In genomic region chr5:122622526-122622925, GRCm38 (mm10) we compare ENCODE assay signal across 12 mouse cellular contexts. TPM values are rescaled to one million over a fixed set of nuclear protein-coding genes. Genes with fewer than 3 reads are reported as not detected.
A peak's percentile ranks its signal among the peaks of the same experiment; 100 is the strongest.
DNase-seq lines count a peak whose midpoint lies in the region; ATAC-seq and TF ChIP-seq lines count a peak whose summit lies in the region.
"Had no signal": no experiment of that assay in that cellular context is flagged by ENCODE, and none has a peak within 500 bp of the region (broad histone marks: within the 10 kb centered on the region; RNA-seq: fewer than 3 reads in every experiment).

No protein-coding gene starts in this region.

- H3K4me1 ChIP-seq in intestine, embryonic 14.5 days (replicated peaks; ENCODE audit: control insufficient read depth, insufficient read depth, low read length), result peaks cover 16% of the 10 kb centered on the region
- peaks cover 3% of the 10 kb centered on the region; the same call in 1 of the 2 replicates for H3K4me1 ChIP-seq in intestine, embryonic 16.5 days (ENCODE audit: control insufficient read depth, insufficient read depth, low read length)
- H3K4me1 ChIP-seq in intestine, postnatal 0 days (replicated peaks; ENCODE audit: control insufficient read depth, insufficient read depth, low read length), result no peaks in the 10 kb centered on the region

- H3K9me3 ChIP-seq in intestine, embryonic 14.5 days (ENCODE audit: control insufficient read depth, low read length), result no peaks in the 10 kb centered on the region
- no peaks in the 10 kb centered on the region for H3K9me3 ChIP-seq in intestine, embryonic 16.5 days (ENCODE audit: control insufficient read depth, low read length)
- no peaks in the 10 kb centered on the region for H3K9me3 ChIP-seq in intestine, postnatal 0 days (ENCODE audit: control insufficient read depth)
- H3K9me3 ChIP-seq: hindbrain, embryonic 15.5 days had no signal

- peak overlapping the region; percentile 90; the same call in 1 of the 2 replicates for H3K27ac ChIP-seq in intestine, embryonic 14.5 days (ENCODE audit: low read depth)
- H3K27ac ChIP-seq in intestine, embryonic 16.5 days (ENCODE audit: low read length), result no peak overlapping the region; the same call in 1 of the 2 replicates
- 0 out of 2 replicates have a peak overlapping the region, but pooled peaks have one; percentile 21 for H3K27ac ChIP-seq in intestine, postnatal 0 days (ENCODE audit: low read depth, low read length)
- H3K27ac ChIP-seq: liver, embryonic 14.5 days had no signal

- no peak for ATAC-seq in intestine, embryonic 14.5 days (replicated peaks; ENCODE audit: low FRiP score, low TSS enrichment, low read depth)
- no peak for ATAC-seq in intestine, embryonic 16.5 days
- ATAC-seq in intestine, postnatal 0 days, result no peak
- ATAC-seq: activated CD4-positive, CD25-positive, alpha-beta regulatory T cell, adult 4 months; midbrain, embryonic 16.5 days had no signal

- 85% methylated on average over 5 of the region's 5 CpGs for WGBS in intestine, embryonic 14.5 days
- 90% methylated on average over 5 of the region's 5 CpGs for WGBS in intestine, embryonic 16.5 days
- 88% methylated on average over 5 of the region's 5 CpGs for WGBS in intestine, postnatal 0 days

- no peak for TF ChIP-seq CTCF in intestine, postnatal 0 days (IDR thresholded peaks at IDR 0.05; ENCODE audit: low read depth)

- no peak overlapping the region for H3K4me3 ChIP-seq in intestine, embryonic 14.5 days (ENCODE audit: low read depth, low read length)
- H3K4me3 ChIP-seq in intestine, embryonic 16.5 days (ENCODE audit: low read length), result no peak overlapping the region
- H3K4me3 ChIP-seq in intestine, postnatal 0 days (ENCODE audit: low read depth, low read length), result no peak overlapping the region
- H3K4me3 ChIP-seq: hindbrain, embryonic 15.5 days had no signal

- DNase-seq in adrenal gland, adult 2 months, result peak; percentile 19
- no peak for DNase-seq in adrenal gland, postnatal 4 days (ENCODE audit: low spot score in 2 of 2)
- no peak for DNase-seq in intestine, embryonic 14.5 days (ENCODE audit: low spot score)
- peak; percentile 34 for DNase-seq in 3T3-L1 (ENCODE audit: low read depth, low spot score)
- DNase-seq in cerebellum, postnatal 10 days, result no peak
- no peak for DNase-seq in left cerebral cortex, adult 8-10 months (ENCODE audit: low spot score in 2 of 2)

- no peaks in the 10 kb centered on the region for H3K36me3 ChIP-seq in intestine, embryonic 14.5 days (ENCODE audit: control insufficient read depth, insufficient read depth, low read length)
- no peaks in the 10 kb centered on the region for H3K36me3 ChIP-seq in intestine, embryonic 16.5 days (ENCODE audit: control insufficient read depth, insufficient read depth, low read length)
- H3K36me3 ChIP-seq in intestine, postnatal 0 days (ENCODE audit: control insufficient read depth, insufficient read depth), result no peaks in the 10 kb centered on the region
- H3K36me3 ChIP-seq: hindbrain, embryonic 15.5 days had no signal

- H3K9ac ChIP-seq in intestine, embryonic 14.5 days (ENCODE audit: low read length), result no peak overlapping the region
- no peak overlapping the region for H3K9ac ChIP-seq in intestine, embryonic 16.5 days (ENCODE audit: low read depth, low read length)
- no peak overlapping the region for H3K9ac ChIP-seq in intestine, postnatal 0 days (ENCODE audit: low read depth, low read length)
- H3K9ac ChIP-seq: hindbrain, embryonic 15.5 days; liver, embryonic 14.5 days had no signal

- no peaks in the 10 kb centered on the region for H3K27me3 ChIP-seq in intestine, embryonic 14.5 days (replicated peaks; ENCODE audit: control insufficient read depth, insufficient read depth, low read length)
- H3K27me3 ChIP-seq in intestine, embryonic 16.5 days (replicated peaks; ENCODE audit: control insufficient read depth, insufficient read depth, low read length), result no peaks in the 10 kb centered on the region
- no peaks in the 10 kb centered on the region for H3K27me3 ChIP-seq in intestine, postnatal 0 days (replicated peaks; ENCODE audit: control insufficient read depth, insufficient read depth, low read length)
- H3K27me3 ChIP-seq: hindbrain, embryonic 15.5 days had no signal

- H3K4me2 ChIP-seq in intestine, embryonic 14.5 days (ENCODE audit: low read length), result no peak overlapping the region
- H3K4me2 ChIP-seq in intestine, embryonic 16.5 days (ENCODE audit: low read depth, low read length), result no peak overlapping the region
- no peak overlapping the region for H3K4me2 ChIP-seq in intestine, postnatal 0 days (replicated peaks; ENCODE audit: low read depth)
- H3K4me2 ChIP-seq: hindbrain, embryonic 15.5 days had no signal

RNA-seq across cellular contexts. Expression of gene Ift81, which starts 8.2 kb away (rescaled TPM):
- 10 to 100 TPM in 1 of 2 experiments, 1 to 10 TPM in 1; 6.5 to 15.7 TPM for total RNA-seq in adrenal gland, adult 2 months (2021)
- polyA plus RNA-seq in adrenal gland, adult 2 months (2012; rRNA removed), result 1.4 and 2.2 TPM in 2 replicates
- 10 to 100 TPM; 20.2 to 24.3 TPM for total RNA-seq in adrenal gland, postnatal 4 days (2021)
- 28.4 and 39.1 TPM in 2 replicates for polyA plus RNA-seq in intestine, embryonic 14.5 days (2014; fragmentation: Nextera tagmentation; extraction: Ambion mirVana)
- polyA plus RNA-seq in intestine, embryonic 16.5 days (2015; fragmentation: Nextera tagmentation; extraction: Ambion mirVana), result 18.3 and 24.2 TPM in 2 replicates
- polyA plus RNA-seq in intestine, postnatal 0 days (2015; fragmentation: Nextera tagmentation; extraction: Ambion mirVana), result 10.2 and 11.7 TPM in 2 replicates
- total RNA-seq in left cerebral cortex, adult 8-10 months (2022), result 10 to 100 TPM; 52.6 to 67.4 (median 57.2) TPM

RNA-seq across cellular contexts. Expression of gene P2rx7, which starts 21.2 kb away (rescaled TPM):
- total RNA-seq in adrenal gland, adult 2 months (2021), result 1 to 10 TPM; 3.0 to 3.3 TPM
- polyA plus RNA-seq in adrenal gland, adult 2 months (2012; rRNA removed), result 3.1 and 5.3 TPM in 2 replicates
- total RNA-seq in adrenal gland, postnatal 4 days (2021), result 1 to 10 TPM; 4.0 to 4.6 TPM
- 1.8 and 2.1 TPM in 2 replicates for polyA plus RNA-seq in intestine, embryonic 14.5 days (2014; fragmentation: Nextera tagmentation; extraction: Ambion mirVana)
- 2.1 and 2.9 TPM in 2 replicates for polyA plus RNA-seq in intestine, embryonic 16.5 days (2015; fragmentation: Nextera tagmentation; extraction: Ambion mirVana)
- polyA plus RNA-seq in intestine, postnatal 0 days (2015; fragmentation: Nextera tagmentation; extraction: Ambion mirVana), result 1.6 and 2.7 TPM in 2 replicates
- total RNA-seq in left cerebral cortex, adult 8-10 months (2022), result 10 to 100 TPM in 1 of 4 experiments, 1 to 10 TPM in 3; 7.7 to 16.4 (median 8.6) TPM

Comparison
In these comparisons a context has a peak if more than half of its experiments do, and no peak if none do; other contexts are left out.
1. DNase-seq: peak in adrenal gland, adult 2 months (single experiment) and 3T3-L1 (single experiment); none in adrenal gland, postnatal 4 days (0 of 2), intestine, embryonic 14.5 days (single experiment), cerebellum, postnatal 10 days (0 of 2) and left cerebral cortex, adult 8-10 months (0 of 2).